Mouse (Mus musculus): ENCODE measurements around the gene Clnk. TPM values are rescaled to one million over a fixed set of nuclear protein-coding genes. Genes with fewer than 3 reads are reported as not detected.

Clnk gene
- not detected in 2 replicates for polyA plus RNA-seq (2012)

DNA sequence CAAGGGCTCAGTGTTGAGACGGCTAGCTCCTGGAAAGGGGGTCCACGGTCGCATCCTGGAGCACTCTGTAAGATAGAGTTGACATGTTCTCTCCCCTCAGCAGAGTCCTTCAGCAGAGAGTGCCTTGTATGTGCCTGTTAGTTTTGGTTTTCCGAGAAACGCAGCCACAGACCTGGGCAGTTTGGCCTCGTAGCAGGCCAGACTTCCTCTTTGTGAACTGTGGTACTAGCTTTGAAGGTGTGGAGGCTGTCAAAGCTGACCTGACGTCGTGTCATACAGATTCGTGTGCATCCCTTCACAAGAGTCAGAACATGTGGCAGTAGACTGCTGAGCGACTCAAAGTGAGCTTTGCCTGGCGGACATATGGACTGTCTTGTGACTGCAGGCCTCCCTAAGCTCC lies at the start of gene Clnk:
Gene Clnk, minus strand, starts transcription at position 191 of the 400 bp plus-strand sequence.
- no peak for TF ChIP-seq GATA1 (IDR thresholded peaks at IDR 0.05; ENCODE audit: low read length)

DNA sequence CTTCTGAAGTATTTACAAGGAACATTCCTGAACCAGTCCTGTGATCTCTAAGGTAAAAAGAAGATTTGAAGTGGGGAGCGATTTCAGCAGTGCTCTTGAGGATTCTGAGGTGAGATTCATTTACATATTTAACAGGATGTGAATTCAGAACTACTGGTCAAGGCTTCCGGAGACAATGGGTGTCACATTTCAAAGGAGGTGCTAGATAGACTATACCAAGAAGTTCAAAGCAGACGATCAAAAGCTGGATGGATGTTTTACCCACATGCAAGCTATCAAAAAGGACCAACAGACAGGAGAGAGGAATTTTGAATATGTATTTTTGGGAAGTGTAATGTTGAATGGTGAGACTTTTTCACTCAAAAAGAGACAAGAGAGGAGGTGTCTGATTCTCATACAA lies 28.7 kb upstream of the Clnk start:
- TF ChIP-seq GATA1 (IDR thresholded peaks at IDR 0.05; ENCODE audit: low read length) = no peak

DNA sequence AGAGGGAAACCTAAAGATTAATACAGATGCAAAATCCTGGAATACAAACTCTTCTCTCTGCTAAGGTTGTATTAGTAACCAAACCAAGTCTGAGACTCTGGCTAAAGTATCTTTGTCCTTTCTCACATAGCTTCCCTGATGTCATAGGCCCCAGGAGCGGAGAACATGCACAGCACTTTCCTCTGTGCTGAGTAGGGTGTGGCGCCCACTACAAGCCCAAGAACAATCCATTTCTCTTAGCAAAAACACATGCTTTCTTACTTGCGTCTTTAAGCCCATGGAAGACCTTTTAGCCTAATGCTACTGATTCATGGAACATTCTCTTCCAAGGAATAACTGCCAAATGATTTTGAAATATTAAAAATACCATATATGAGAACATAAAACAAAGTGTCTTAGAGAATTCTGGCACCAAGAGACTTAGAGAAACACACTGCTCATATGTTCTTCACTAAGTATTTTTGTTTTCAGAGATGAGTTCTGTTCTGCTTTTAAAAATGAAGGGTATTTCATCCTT lies 28.0 kb upstream of the Clnk start:
- no peak for TF ChIP-seq GATA1 (IDR thresholded peaks at IDR 0.05; ENCODE audit: low read length)

DNA sequence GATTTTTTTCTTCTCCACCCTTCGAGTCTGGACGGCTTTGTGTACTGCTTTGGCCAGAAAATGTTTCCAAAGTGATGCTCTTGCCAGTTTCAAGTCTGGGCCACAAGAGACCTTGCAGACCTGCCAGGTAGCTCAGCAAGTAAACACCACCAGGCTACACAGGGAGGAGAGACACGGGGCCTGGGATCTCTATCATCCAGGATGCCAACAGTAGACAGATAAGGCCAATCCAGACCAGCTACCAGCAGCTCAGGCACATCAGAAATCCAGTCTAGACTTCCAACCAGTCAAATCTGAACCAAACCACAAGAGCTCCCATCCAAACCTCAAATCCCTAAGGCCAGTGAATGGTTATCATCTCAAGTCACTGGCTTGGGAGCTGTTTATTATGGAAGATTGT lies 26.3 kb upstream of the Clnk start:
- TF ChIP-seq GATA1 (IDR thresholded peaks at IDR 0.05; ENCODE audit: low read length) = no peak

DNA sequence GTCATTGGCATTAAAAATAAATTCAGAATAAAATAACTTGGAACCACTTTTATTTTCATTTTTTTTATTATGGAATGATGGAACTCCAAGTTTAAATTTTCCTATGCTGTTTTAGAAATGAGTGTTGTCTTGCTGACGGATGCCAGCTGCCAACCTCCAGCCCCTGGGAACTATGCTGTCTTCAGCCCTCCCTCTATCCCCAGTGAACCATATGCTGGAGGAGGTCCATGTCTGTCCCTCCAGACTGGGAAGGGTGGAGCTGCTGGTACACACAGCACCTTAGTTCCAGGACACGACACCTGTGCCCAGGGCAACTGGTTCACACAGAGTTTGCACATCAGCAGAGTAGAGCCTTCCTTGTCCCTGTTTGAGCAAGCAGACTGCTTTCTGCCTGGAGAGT lies 22.4 kb upstream of the Clnk start:
- no peak for TF ChIP-seq GATA1 (IDR thresholded peaks at IDR 0.05; ENCODE audit: low read length)

DNA sequence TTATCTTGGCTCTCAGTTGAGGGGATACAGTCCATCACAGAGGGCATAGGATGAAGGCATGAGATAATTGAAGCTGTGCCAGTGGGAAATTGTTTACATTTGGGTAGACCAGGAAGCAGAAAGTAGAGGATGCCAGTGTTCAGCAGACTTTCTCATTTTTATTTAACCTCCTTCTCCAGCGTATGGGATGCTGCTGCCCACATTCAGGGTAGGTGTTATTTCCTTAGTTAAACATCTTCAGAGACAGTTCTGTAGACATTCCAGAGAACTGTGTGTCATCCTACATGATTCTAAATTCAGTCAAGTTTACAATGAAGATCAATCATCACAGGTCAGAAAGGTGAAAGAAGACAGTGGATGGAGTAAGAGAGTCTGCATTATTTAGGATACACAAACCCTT lies 12.0 kb upstream of the Clnk start:
- no peak for TF ChIP-seq GATA1 (IDR thresholded peaks at IDR 0.05; ENCODE audit: low read length)

DNA sequence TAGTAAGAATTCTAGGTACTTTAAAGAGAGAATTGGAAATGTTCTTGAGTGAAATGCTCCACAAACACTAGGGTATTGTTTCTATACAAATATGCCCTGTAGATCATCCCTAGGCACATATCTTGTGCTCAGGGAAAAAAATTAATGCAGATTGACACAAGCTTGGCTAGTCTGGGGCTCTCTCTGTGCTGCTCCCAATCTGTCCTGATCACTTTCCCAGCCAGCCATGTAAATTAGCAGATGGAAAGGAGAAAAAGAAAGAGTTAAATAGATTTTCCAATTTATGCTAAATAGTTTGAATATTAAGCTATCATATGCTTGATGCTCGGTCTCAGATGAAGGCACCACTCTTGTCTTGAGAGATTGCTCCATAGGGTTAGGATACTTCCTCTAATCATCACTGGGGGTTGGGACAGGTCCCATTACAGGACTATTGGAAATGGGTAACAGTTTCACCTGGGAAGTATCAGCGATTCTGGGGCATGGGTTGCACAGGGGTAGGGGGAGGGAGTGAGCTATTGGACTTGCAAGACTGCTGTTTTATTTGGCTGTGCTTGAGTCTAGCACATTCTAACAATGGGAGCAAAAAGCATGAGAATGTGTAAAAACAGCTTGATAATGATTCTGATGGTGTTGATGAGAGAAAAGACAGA lies 10.1 kb upstream of the Clnk start:
- TF ChIP-seq GATA1 (IDR thresholded peaks at IDR 0.05; ENCODE audit: low read length) = no peak

DNA sequence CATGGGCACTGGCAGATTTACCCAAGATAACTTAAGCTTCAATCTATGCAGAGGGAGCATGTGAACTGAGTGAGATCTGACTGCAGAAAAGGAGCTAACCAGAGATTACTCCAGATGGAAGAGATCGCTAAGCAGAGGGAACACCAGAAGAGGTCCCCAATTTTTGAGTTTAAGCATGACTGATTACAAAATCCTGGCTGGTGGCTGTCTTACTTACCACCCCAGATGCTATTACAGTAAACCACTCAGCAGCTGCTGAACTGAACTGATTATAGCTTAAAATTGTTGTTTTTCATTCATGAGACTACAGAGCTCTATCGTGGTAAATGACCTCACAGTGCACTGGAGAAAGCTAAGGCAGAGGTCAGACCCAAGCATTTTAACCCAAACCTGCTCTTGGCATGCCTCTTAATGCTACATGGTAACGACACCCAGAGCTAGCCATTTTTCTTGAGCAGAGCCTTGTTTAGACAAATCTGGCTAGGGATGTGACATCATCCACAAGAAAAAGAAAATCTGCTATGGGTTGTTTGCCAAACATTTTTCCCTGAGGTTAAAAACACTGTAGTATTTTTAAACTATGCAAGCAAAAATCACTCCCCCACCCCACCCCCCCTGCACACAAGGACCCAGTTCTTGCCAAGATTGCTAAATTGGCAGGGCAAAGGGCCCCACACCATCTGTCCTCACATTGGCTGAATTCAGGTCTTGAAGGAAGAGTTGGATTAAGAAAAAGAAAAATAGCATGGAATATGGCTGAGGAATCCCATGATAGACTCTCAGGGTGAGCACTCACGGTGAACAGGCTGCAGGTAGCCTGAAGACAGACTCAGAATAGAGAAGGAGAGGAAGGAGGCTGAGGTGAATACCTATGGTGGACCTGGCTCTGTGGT lies 5.4 kb upstream of the Clnk start:
- TF ChIP-seq GATA1 (IDR thresholded peaks at IDR 0.05; ENCODE audit: low read length) = no peak

DNA sequence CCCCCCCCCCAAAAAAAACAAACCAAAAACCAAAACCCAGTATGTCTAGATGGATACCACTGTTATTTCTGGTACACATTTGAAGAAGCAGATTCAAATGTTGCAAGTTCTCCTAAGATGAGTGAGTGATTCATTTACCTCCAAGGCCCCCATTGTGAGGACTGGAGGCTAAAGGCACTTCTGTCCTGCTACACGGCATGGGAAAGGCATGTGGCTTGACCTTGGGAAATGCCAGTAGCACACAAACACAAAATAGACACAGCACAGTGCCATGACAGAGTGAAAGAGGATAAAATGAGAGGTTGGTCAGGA lies 4.8 kb upstream of the Clnk start:
- no peak for TF ChIP-seq GATA1 (IDR thresholded peaks at IDR 0.05; ENCODE audit: low read length)

DNA sequence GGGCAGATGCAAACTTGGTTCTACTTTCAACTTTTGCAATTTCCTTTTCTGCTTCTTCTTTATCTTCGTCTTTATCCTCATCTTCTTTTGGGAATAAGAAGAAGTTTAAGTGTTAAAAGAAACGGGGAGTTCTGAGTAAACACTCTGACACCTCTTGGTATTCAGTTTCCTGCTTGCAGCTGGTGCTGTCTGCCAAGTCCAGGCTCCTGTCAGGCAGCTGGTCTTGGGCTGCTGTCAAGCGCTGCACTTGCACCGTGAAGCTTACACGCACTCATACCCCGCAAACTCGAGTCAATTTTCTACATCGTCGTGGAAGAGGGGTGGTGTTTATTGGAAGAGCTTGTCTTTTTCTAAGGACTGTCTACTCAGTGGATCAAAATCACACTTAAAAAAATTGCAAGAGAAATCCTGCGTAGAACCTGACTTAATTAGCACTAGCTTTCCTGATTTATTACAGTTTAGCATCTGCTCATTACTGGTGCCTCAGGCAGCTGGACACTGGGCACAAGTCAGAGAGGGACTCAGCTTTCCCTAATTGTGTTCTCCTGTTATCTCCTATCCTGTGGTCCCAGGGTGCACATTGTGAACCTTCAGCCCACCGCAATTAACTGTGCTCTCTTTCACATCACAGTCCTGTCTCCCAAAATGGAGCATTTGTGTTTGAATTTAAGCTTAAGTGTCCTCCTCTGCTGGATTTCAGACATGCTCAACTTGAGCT lies 3.5 kb upstream of the Clnk start:
- TF ChIP-seq GATA1 (IDR thresholded peaks at IDR 0.05; ENCODE audit: low read length) = no peak

DNA sequence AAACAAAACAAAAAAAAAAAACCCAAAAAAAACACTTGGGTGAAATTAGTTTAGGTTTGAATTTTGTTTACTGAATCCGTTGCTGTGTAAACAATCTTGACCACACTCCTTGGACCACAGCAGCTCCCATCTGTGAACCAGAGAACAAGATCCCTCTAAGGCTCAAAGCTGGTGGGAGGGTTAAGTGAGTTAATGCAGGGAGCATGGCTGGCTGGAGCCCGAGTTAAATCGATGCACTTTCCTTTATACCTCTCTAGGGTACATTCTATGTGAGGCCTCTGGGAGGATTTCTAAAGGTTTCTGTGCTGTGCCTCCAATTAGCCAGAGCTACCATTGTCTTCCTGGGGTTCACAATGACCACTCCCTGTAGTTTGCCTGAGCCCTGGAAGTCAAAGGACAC lies 1.2 kb downstream of the Clnk start:
- TF ChIP-seq GATA1 (IDR thresholded peaks at IDR 0.05; ENCODE audit: low read length) = no peak

DNA sequence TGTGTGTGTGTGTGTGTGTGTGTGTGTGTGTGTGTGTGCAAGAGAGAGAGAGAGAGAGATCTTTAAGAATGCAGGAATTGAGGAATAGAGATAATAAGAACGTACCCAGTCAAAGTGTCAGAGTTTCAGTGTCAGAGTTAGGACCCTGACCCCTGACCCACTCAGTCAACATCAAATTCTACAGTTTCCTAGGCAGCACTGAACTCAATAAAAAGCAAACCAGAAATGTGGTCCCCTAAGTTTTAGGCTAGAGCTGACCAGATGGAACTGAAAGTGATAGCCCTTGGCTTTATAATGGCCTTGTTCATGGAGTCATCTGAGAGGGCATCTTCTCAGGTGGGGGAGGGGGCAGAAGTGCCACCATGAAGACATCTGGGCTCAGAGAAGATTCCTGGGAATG lies 1.7 kb downstream of the Clnk start:
- no peak for TF ChIP-seq GATA1 (IDR thresholded peaks at IDR 0.05; ENCODE audit: low read length)

DNA sequence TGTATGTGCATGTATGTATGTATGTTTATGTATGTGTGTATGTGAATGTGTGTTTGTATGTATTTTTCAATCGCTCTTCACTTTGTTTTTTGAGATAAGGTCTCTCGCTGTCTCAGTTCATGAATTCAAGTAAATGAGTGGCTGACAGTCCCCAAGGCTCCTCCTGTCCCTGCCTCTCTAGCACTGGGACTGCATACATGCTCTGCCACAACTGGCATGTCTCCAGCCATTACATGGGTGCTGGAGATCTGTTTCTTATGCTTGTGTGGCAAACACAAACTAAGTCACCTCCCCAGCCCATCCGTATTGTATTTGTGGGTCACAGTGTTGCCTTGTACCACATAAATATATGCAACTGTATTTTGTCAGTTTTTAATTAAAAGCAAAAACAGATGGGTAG lies 3.7 kb downstream of the Clnk start:
- TF ChIP-seq GATA1 (IDR thresholded peaks at IDR 0.05; ENCODE audit: low read length) = no peak

DNA sequence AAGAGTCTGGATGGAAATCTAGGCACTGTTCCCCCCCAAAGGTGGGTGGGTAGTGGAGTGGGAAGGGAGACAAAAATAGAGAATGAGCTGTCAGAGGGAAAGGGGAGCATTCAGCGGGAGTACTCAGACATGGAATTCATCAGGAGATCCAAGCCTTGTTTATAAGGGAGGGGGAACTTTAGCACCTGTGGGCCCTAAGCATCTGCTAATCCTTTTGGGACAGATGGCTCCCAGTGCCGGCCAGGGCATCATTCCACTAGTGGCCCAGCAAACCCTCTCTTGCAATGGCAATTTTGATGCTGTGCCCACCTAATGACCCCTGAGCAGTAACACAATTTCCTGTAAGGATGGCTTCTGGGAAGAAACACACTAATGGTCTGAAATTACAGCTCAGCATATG lies 5.0 kb downstream of the Clnk start:
- TF ChIP-seq GATA1 (IDR thresholded peaks at IDR 0.05; ENCODE audit: low read length) = no peak

DNA sequence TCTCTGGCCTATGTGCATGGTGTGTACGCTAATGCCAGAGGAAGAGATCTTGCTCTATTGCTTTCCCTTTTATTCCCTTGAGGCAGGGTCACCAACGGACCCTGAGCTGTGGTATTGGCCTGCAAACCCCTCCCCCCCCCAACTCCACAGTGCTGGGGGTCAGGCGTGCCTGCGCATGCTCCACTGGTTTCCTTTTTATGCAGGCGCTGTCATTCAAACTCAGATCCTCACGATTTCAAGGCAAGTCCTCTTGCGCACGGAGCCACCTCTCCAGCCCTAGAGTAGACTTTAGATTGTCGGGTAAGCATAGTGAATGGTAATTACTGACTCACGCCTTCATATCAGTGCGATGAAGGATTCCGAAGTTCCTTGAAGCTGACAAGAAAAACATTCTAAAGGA lies 6.1 kb downstream of the Clnk start:
- no peak for TF ChIP-seq GATA1 (IDR thresholded peaks at IDR 0.05; ENCODE audit: low read length)

DNA sequence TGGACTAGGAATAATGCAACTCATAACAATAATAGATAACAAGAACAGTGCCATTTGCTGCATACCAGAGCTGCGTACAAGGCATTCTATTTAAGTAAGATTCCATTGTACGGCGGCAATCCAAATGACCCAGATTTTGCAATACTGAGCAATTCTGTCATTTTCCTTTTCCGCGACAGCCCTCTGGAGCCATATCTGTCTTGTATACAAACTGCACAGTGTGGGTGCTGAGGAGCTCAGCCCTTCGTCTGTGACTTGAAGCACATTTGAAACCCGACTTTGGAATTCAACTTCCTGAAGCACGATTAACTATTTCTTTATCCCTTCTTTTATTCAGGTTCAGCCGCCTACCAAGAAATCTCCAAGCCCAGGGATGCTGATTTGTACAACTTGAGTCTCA lies 6.6 kb downstream of the Clnk start:
- TF ChIP-seq GATA1 (IDR thresholded peaks at IDR 0.05; ENCODE audit: low read length) = no peak
